Mouse (Mus musculus): ENCODE measurements around the gene Zfp462. TPM values are rescaled to one million over a fixed set of nuclear protein-coding genes. Genes with fewer than 3 reads are reported as not detected.

The Zfp462 gene
- polyA plus RNA-seq, 1 experiment, result 8.4 TPM

DNA sequence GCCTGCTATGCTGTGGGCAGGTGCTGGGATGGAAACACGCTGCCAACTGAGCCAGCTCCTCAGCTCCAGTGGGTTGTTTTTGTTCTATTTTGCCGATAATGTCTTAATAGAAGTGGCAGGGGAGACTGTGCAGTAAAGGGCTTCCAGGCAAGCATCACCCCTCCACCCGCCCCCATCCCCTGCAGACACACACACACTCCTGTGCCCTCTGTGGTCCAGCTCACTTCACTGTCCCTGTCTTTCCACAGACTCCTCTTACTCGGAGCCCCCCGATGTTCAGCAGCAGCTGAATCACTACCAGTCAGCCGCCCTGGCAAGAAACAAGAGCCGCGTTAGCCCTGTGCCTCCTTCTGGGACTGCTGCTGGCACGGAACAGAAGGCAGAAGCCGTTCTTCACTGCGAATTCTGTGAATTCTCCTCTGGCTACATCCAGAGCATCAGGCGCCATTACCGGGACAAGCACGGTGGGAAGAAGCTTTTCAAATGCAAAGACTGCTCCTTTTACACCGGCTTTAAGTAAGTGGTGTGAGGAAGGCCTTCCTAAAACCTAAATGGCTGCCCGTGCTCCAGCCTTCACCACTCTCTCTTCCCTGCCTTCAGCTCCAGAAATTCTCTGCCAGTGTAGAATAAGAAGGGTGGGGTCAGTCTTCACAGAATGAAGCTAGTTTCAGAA is 105.2 kb downstream of the Zfp462 start:
- Histone ChIP-seq H3K4me3 (replicated peaks; ENCODE audit: extremely low read depth, low read depth, low read length) (no peak overlapping the region), H3K4me1 (ENCODE audit: control insufficient read depth, insufficient read depth, low read length) (no peaks in the 10 kb centered on the region)
- TF ChIP-seq CTCF (IDR thresholded peaks at IDR 0.05; ENCODE audit: insufficient read depth, low read length), result no peak
- TF ChIP-seq POLR2A (IDR thresholded peaks at IDR 0.05; ENCODE audit: borderline replicate concordance, extremely low read depth, low read depth, low read length), result no peak
- no peak for DNase-seq
- 79% methylated on average over 16 of the region's 16 CpGs for WGBS

GRCm38 (mm10) chr4:55051345-55051744 is 106.5 kb downstream of the Zfp462 start:
- WGBS, result 92% methylated on average over 4 of the region's 4 CpGs
- no peak for DNase-seq
- TF ChIP-seq POLR2A (IDR thresholded peaks at IDR 0.05; ENCODE audit: borderline replicate concordance, extremely low read depth, low read depth, low read length) (no peak), CTCF (IDR thresholded peaks at IDR 0.05; ENCODE audit: insufficient read depth, low read length) (no peak)
- Histone ChIP-seq H3K4me1 (ENCODE audit: control insufficient read depth, insufficient read depth, low read length) (no peaks in the 10 kb centered on the region; the same call in 1 of the 2 replicates), H3K4me3 (replicated peaks; ENCODE audit: extremely low read depth, low read depth, low read length) (no peak overlapping the region)

- TF ChIP-seq POLR2A (IDR thresholded peaks at IDR 0.05; ENCODE audit: borderline replicate concordance, extremely low read depth, low read depth, low read length) (no peak), CTCF (IDR thresholded peaks at IDR 0.05; ENCODE audit: insufficient read depth, low read length) (no peak)
- 94% methylated on average over 10 of the region's 10 CpGs for WGBS
- DNase-seq, result no peak
- H3K4me3 ChIP-seq (replicated peaks; ENCODE audit: extremely low read depth, low read depth, low read length), result no peak overlapping the region
- H3K4me1 ChIP-seq (ENCODE audit: control insufficient read depth, insufficient read depth, low read length), result no peaks in the 10 kb centered on the region; the same call in 1 of the 2 replicates
Measured at GRCm38 (mm10) chr4:55052686-55053085, 107.8 kb downstream of the Zfp462 start.

GRCm38 (mm10) chr4:55057666-55058455 is 113.0 kb downstream of the Zfp462 start:
- H3K4me3 ChIP-seq (replicated peaks; ENCODE audit: extremely low read depth, low read depth, low read length), result no peak overlapping the region
- no peak for TF ChIP-seq POLR2A (IDR thresholded peaks at IDR 0.05; ENCODE audit: borderline replicate concordance, extremely low read depth, low read depth, low read length)
- TF ChIP-seq CTCF (IDR thresholded peaks at IDR 0.05; ENCODE audit: insufficient read depth, low read length), result no peak
- 65% methylated on average over 10 of the region's 10 CpGs for WGBS
- no peaks in the 10 kb centered on the region; the same call in 1 of the 2 replicates for H3K4me1 ChIP-seq (ENCODE audit: control insufficient read depth, insufficient read depth, low read length)
- no peak for DNase-seq

DNA sequence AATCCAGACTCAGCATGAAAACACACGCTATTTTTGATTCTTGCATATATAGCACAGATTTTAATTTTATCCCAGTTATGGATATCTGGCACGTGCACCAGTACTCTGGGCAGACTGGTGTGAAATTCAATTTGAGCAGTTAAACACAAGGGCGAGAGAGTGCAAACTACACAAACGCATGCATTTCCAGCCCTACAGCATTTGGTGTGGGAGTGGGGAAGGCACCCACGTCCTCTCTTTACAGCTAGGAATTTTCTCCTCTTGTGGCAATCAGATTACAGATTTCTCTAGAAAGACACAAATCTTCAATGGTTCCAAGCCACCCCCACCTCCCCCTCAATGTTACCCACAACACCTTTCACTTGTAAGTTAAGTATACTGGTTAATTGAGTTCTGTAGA is 114.1 kb downstream of the Zfp462 start:
- no peak for DNase-seq
- Histone ChIP-seq H3K4me3 (replicated peaks; ENCODE audit: extremely low read depth, low read depth, low read length) (no peak overlapping the region), H3K4me1 (ENCODE audit: control insufficient read depth, insufficient read depth, low read length) (no peaks in the 10 kb centered on the region; the same call in 1 of the 2 replicates)
- no peak for TF ChIP-seq CTCF (IDR thresholded peaks at IDR 0.05; ENCODE audit: insufficient read depth, low read length)
- WGBS, result 89% methylated on average over 5 of the region's 5 CpGs

- no peak overlapping the region for H3K4me3 ChIP-seq (replicated peaks; ENCODE audit: extremely low read depth, low read depth, low read length)
- DNase-seq, result no peak
- WGBS, result 64% methylated on average over 17 of the region's 17 CpGs
- H3K4me1 ChIP-seq (ENCODE audit: control insufficient read depth, insufficient read depth, low read length), result no peaks in the 10 kb centered on the region
- TF ChIP-seq CTCF (IDR thresholded peaks at IDR 0.05; ENCODE audit: insufficient read depth, low read length), result no peak
- TF ChIP-seq POLR2A (IDR thresholded peaks at IDR 0.05; ENCODE audit: borderline replicate concordance, extremely low read depth, low read depth, low read length), result no peak
Measured at GRCm38 (mm10) chr4:55066341-55067170, 121.7 kb downstream of the Zfp462 start.

GRCm38 (mm10) chr4:55071535-55071934 is 126.7 kb downstream of the Zfp462 start:
- no peak overlapping the region for H3K4me3 ChIP-seq (replicated peaks; ENCODE audit: extremely low read depth, low read depth, low read length)
- no peak for DNase-seq
- TF ChIP-seq POLR2A (IDR thresholded peaks at IDR 0.05; ENCODE audit: borderline replicate concordance, extremely low read depth, low read depth, low read length) (no peak), CTCF (IDR thresholded peaks at IDR 0.05; ENCODE audit: insufficient read depth, low read length) (no peak)
- WGBS, result 95% methylated on average over 5 of the region's 5 CpGs
- no peaks in the 10 kb centered on the region for H3K4me1 ChIP-seq (ENCODE audit: control insufficient read depth, insufficient read depth, low read length)

DNA sequence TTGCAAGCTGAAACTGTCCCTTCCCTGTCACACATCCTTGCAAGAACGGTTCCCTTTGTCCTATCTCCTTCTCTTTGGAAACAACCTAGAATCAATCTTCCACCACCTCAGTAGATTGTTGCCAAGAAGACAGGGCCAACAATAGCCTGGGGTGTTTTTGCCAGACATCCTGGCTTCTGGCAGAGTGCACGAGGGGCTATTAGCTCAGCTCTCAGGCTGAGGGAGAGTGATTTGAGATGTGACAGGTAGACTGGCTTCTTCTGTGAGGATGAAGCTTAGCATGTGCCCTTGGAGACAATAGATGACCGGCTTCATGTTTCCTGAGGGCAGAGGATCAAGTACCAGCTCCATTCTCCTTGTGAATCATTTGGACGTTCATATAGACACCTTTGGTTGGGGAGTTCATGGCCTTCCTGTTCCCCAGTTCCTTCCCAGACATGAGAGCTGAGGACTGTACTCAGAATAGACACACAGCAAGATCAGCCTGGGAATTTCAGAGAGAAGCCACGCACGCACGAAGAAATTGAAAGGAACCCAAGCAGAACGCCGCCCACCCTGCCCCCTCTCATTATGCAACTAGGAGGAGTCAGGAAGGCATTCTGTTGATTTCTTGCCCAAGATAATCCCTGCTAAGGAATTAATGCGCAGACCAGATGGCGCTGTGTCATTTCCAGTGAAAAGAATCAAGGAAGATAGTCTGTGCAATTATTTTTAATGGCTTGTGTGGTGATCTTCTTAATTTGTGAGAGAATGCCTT is 132.5 kb downstream of the Zfp462 start:
- TF ChIP-seq CTCF (IDR thresholded peaks at IDR 0.05; ENCODE audit: insufficient read depth, low read length) (no peak), POLR2A (IDR thresholded peaks at IDR 0.05; ENCODE audit: borderline replicate concordance, extremely low read depth, low read depth, low read length) (no peak)
- 60% methylated on average over 11 of the region's 11 CpGs for WGBS
- Histone ChIP-seq H3K4me3 (replicated peaks; ENCODE audit: extremely low read depth, low read depth, low read length) (peak overlapping the region; percentile 9), H3K4me1 (ENCODE audit: control insufficient read depth, insufficient read depth, low read length) (peaks cover 12% of the 10 kb centered on the region)
- DNase-seq, result no peak

Measured in lung, adult 2 months (tissue).